Mouse (Mus musculus) E14TG2a.4 (cell line): ENCODE data around the gene Auts2.
A peak's percentile ranks its signal among the peaks of the same experiment; 100 is the strongest.

Experiments used
- H3K27me3 ChIP-seq: 2 replicates; pipeline ENCODE4 v1.6.1; 2014; ENCODE audit warnings: low read length, control low read depth; ENCODE audit not compliant: insufficient read depth
- H3K36me3 ChIP-seq: 2 replicates; pipeline ENCODE4 v1.6.1; 2014; ENCODE audit warnings: low read length, control low read depth; ENCODE audit not compliant: insufficient read depth
- H3K4me1 ChIP-seq: replicated peaks from 2 replicates; pipeline ENCODE4 v1.6.1; 2014; ENCODE audit warnings: low read depth, low read length, control low read depth
- H3K4me3 ChIP-seq: replicated peaks from 2 replicates; pipeline ENCODE4 v1.5.1; 2014; ENCODE audit warnings: mild to moderate bottlenecking, low read length
- H3K9me3 ChIP-seq: 2 replicates; pipeline ENCODE4 v1.6.1; 2014; ENCODE audit warnings: low read length, control low read depth
- CTCF ChIP-seq: conservative IDR thresholded peaks from 2 replicates; pipeline ENCODE4 v1.5.1; 2014; ENCODE audit warnings: low read length
- NANOG ChIP-seq: IDR thresholded peaks from 2 replicates; pipeline ENCODE4 v1.6.1; 2014; ENCODE audit warnings: borderline replicate concordance, low read length, mixed read lengths
- POU5F1 ChIP-seq: IDR thresholded peaks from 2 replicates; pipeline ENCODE4 v1.6.1; 2014; ENCODE audit warnings: low read length, borderline replicate concordance

Auts2 gene

GRCm38 (mm10) chr5:131727909-131728308, 815.2 kb downstream of the Auts2 start:
- TF ChIP-seq POU5F1 (no peak), CTCF (no peak), NANOG (no peak)
- peaks cover 1% of the 10 kb centered on the region for H3K4me1 ChIP-seq
- peaks cover 17% of the 10 kb centered on the region for H3K9me3 ChIP-seq
- H3K27me3 ChIP-seq, result peaks cover 3% of the 10 kb centered on the region; the same call in 1 of the 2 replicates
- no peaks in the 10 kb centered on the region for H3K36me3 ChIP-seq
- no peak overlapping the region for H3K4me3 ChIP-seq

GRCm38 (mm10) chr5:131724508-131724907, 818.6 kb downstream of the Auts2 start:
- Histone ChIP-seq H3K4me3 (no peak overlapping the region), H3K4me1 (no peaks in the 10 kb centered on the region), H3K9me3 (peaks cover 17% of the 10 kb centered on the region), H3K36me3 (no peaks in the 10 kb centered on the region), H3K27me3 (no peaks in the 10 kb centered on the region)
- TF ChIP-seq NANOG, result no peak
- TF ChIP-seq CTCF, result no peak
- no peak for TF ChIP-seq POU5F1

GRCm38 (mm10) chr5:131722791-131723190, 820.4 kb downstream of the Auts2 start:
- H3K27me3 ChIP-seq, result peaks cover 2% of the 10 kb centered on the region; the same call in 1 of the 2 replicates
- peaks cover 17% of the 10 kb centered on the region for H3K9me3 ChIP-seq
- H3K36me3 ChIP-seq, result no peaks in the 10 kb centered on the region
- TF ChIP-seq CTCF (no peak), POU5F1 (no peak), NANOG (no peak)
- no peak overlapping the region for H3K4me3 ChIP-seq
- H3K4me1 ChIP-seq, result no peaks in the 10 kb centered on the region

GRCm38 (mm10) chr5:131722361-131722760, 820.8 kb downstream of the Auts2 start:
- no peaks in the 10 kb centered on the region for H3K4me1 ChIP-seq
- no peak for TF ChIP-seq NANOG
- TF ChIP-seq CTCF, result no peak
- TF ChIP-seq POU5F1, result no peak
- H3K36me3 ChIP-seq, result no peaks in the 10 kb centered on the region
- H3K4me3 ChIP-seq, result no peak overlapping the region
- peaks cover 17% of the 10 kb centered on the region for H3K9me3 ChIP-seq
- H3K27me3 ChIP-seq, result peaks cover 2% of the 10 kb centered on the region; the same call in 1 of the 2 replicates

GRCm38 (mm10) chr5:131718013-131718412, 825.1 kb downstream of the Auts2 start:
- H3K36me3 ChIP-seq, result no peaks in the 10 kb centered on the region
- no peaks in the 10 kb centered on the region for H3K9me3 ChIP-seq
- no peak for TF ChIP-seq CTCF
- TF ChIP-seq POU5F1, result no peak
- TF ChIP-seq NANOG, result no peak

GRCm38 (mm10) chr5:131717359-131717965, 825.7 kb downstream of the Auts2 start:
- no peak overlapping the region for H3K4me3 ChIP-seq
- H3K4me1 ChIP-seq, result no peaks in the 10 kb centered on the region
- TF ChIP-seq CTCF (no peak), POU5F1 (no peak), NANOG (no peak)
- H3K9me3 ChIP-seq, result no peaks in the 10 kb centered on the region
- no peaks in the 10 kb centered on the region for H3K36me3 ChIP-seq
- H3K27me3 ChIP-seq, result peaks cover 2% of the 10 kb centered on the region; the same call in 1 of the 2 replicates

More at GRCm38 (mm10) chr5:131718013-131718412, 825.1 kb downstream of the Auts2 start:
- H3K4me3 ChIP-seq, result no peak overlapping the region
- H3K27me3 ChIP-seq, result peaks cover 2% of the 10 kb centered on the region; the same call in 1 of the 2 replicates
- no peaks in the 10 kb centered on the region for H3K4me1 ChIP-seq

- no peaks in the 10 kb centered on the region for H3K9me3 ChIP-seq
- peaks cover 2% of the 10 kb centered on the region; the same call in 1 of the 2 replicates for H3K27me3 ChIP-seq
- no peak overlapping the region for H3K4me3 ChIP-seq
- TF ChIP-seq POU5F1 (no peak), NANOG (no peak), CTCF (no peak)
- no peaks in the 10 kb centered on the region for H3K36me3 ChIP-seq
- no peaks in the 10 kb centered on the region for H3K4me1 ChIP-seq
Observed at GRCm38 (mm10) chr5:131714979-131715378, 828.2 kb downstream of the Auts2 start.

- Histone ChIP-seq H3K36me3 (no peaks in the 10 kb centered on the region), H3K4me1 (no peaks in the 10 kb centered on the region), H3K9me3 (no peaks in the 10 kb centered on the region), H3K4me3 (no peak overlapping the region), H3K27me3 (no peaks in the 10 kb centered on the region)
- no peak for TF ChIP-seq NANOG
- peak; percentile 60 for TF ChIP-seq CTCF
- no peak for TF ChIP-seq POU5F1
Observed at GRCm38 (mm10) chr5:131712441-131712840, 830.7 kb downstream of the Auts2 start.
